8 mouse cellular contexts compared by ENCODE assay signal in genomic region chr1:171293906-171294297, GRCm38 (mm10). TPM values are rescaled to one million over a fixed set of nuclear protein-coding genes. Genes with fewer than 3 reads are reported as not detected.
DNase-seq lines count a peak whose midpoint lies in the region; ATAC-seq and TF ChIP-seq lines count a peak whose summit lies in the region.

No protein-coding gene starts in this region.

- no peaks in the 10 kb centered on the region for H3K9me3 ChIP-seq in lung, embryonic 14.5 days (ENCODE audit: low read depth, low read length)
- no peaks in the 10 kb centered on the region for H3K9me3 ChIP-seq in embryonic facial prominence, embryonic 10.5 days
- no peaks in the 10 kb centered on the region for H3K9me3 ChIP-seq in hindbrain, embryonic 16.5 days (ENCODE audit: control insufficient read depth, low read length)
- no peaks in the 10 kb centered on the region for H3K9me3 ChIP-seq in neural tube, embryonic 13.5 days

- no peak for TF ChIP-seq CTCF in lung, embryonic 14.5 days (IDR thresholded peaks at IDR 0.05; ENCODE audit: low read depth)

- peak overlapping the region; percentile 98 for H3K27ac ChIP-seq in lung, embryonic 14.5 days (ENCODE audit: low read depth)
- H3K27ac ChIP-seq in embryonic facial prominence, embryonic 10.5 days (replicated peaks): peak overlapping the region; percentile 98
- peak overlapping the region; percentile 96 for H3K27ac ChIP-seq in hindbrain, embryonic 16.5 days (ENCODE audit: low read depth, low read length)
- H3K27ac ChIP-seq in neural tube, embryonic 13.5 days (replicated peaks): peak overlapping the region; percentile 94

- DNase-seq in lung, embryonic 14.5 days: peak; percentile 50
- DNase-seq in lung, postnatal 25 days (ENCODE audit: low spot score): no peak
- DNase-seq in embryonic facial prominence, embryonic 10.5 days (ENCODE audit: low spot score): no peak
- no peak for DNase-seq in adrenal gland, adult 18-20 months (ENCODE audit: low spot score in 2 of 2)
- DNase-seq in B cell, adult 2 months: no peak
- no peak for DNase-seq in frontal cortex, postnatal 25 days (ENCODE audit: low spot score in 2 of 2)

- H3K4me3 ChIP-seq in lung, embryonic 14.5 days (ENCODE audit: low read depth, low read length): peak overlapping the region; percentile 64
- H3K4me3 ChIP-seq in embryonic facial prominence, embryonic 10.5 days: peak overlapping the region; percentile 71
- H3K4me3 ChIP-seq in hindbrain, embryonic 16.5 days (ENCODE audit: low read length): peak overlapping the region; percentile 78
- peak overlapping the region; percentile 63 for H3K4me3 ChIP-seq in neural tube, embryonic 13.5 days

- H3K4me2 ChIP-seq in lung, embryonic 14.5 days: peak overlapping the region; percentile 89
- H3K4me2 ChIP-seq in hindbrain, embryonic 16.5 days (ENCODE audit: low read length): peak overlapping the region; percentile 77
- H3K4me2 ChIP-seq in neural tube, embryonic 13.5 days: peak overlapping the region; percentile 80

- peaks cover 13% of the 10 kb centered on the region for H3K36me3 ChIP-seq in lung, embryonic 14.5 days (ENCODE audit: insufficient read depth)
- peaks cover 25% of the 10 kb centered on the region for H3K36me3 ChIP-seq in embryonic facial prominence, embryonic 10.5 days (replicated peaks)
- peaks cover 8% of the 10 kb centered on the region for H3K36me3 ChIP-seq in hindbrain, embryonic 16.5 days (ENCODE audit: control insufficient read depth, insufficient read depth, low read length)
- H3K36me3 ChIP-seq in neural tube, embryonic 13.5 days: peaks cover 13% of the 10 kb centered on the region

- peaks cover 4% of the 10 kb centered on the region; the same call in 1 of the 2 replicates for H3K4me1 ChIP-seq in lung, embryonic 14.5 days (ENCODE audit: insufficient read depth)
- peaks cover 11% of the 10 kb centered on the region for H3K4me1 ChIP-seq in embryonic facial prominence, embryonic 10.5 days
- peaks cover 9% of the 10 kb centered on the region for H3K4me1 ChIP-seq in hindbrain, embryonic 16.5 days (ENCODE audit: control insufficient read depth, insufficient read depth, low read depth, low read length)
- peaks cover 14% of the 10 kb centered on the region for H3K4me1 ChIP-seq in neural tube, embryonic 13.5 days (replicated peaks)

- H3K27me3 ChIP-seq in lung, embryonic 14.5 days (ENCODE audit: insufficient read depth, low read length): peaks cover 8% of the 10 kb centered on the region; the same call in 1 of the 2 replicates
- H3K27me3 ChIP-seq in embryonic facial prominence, embryonic 10.5 days (replicated peaks; ENCODE audit: low read depth, poor library complexity, severe bottlenecking): peaks cover 33% of the 10 kb centered on the region
- peaks cover 4% of the 10 kb centered on the region for H3K27me3 ChIP-seq in hindbrain, embryonic 16.5 days (replicated peaks; ENCODE audit: control insufficient read depth, insufficient read depth, low read length)
- H3K27me3 ChIP-seq in neural tube, embryonic 13.5 days: peaks cover 33% of the 10 kb centered on the region

- H3K9ac ChIP-seq in lung, embryonic 14.5 days: peak overlapping the region; percentile 86
- H3K9ac ChIP-seq in hindbrain, embryonic 16.5 days (ENCODE audit: low read depth, low read length): peak overlapping the region; percentile 91
- peak overlapping the region; percentile 85 for H3K9ac ChIP-seq in neural tube, embryonic 13.5 days

- ATAC-seq in lung, embryonic 14.5 days (ENCODE audit: insufficient read depth): no peak
- ATAC-seq in hindbrain, embryonic 16.5 days: no peak
- no peak for ATAC-seq in neural tube, embryonic 13.5 days (ENCODE audit: low read depth)

- 27% methylated on average over 5 of the region's 5 CpGs for WGBS in lung, embryonic 14.5 days
- 54% methylated on average over 5 of the region's 5 CpGs for WGBS in embryonic facial prominence, embryonic 10.5 days
- WGBS in hindbrain, embryonic 16.5 days: 38% methylated on average over 5 of the region's 5 CpGs
- 39% methylated on average over 5 of the region's 5 CpGs for WGBS in neural tube, embryonic 13.5 days

RNA-seq across cellular contexts. Expression of gene Ufc1, which starts 0.9 kb away (rescaled TPM):
- polyA plus RNA-seq in lung, embryonic 14.5 days (2014; fragmentation: Nextera tagmentation; extraction: Ambion mirVana): 107 and 108 TPM in 2 replicates
- 100 and 105 TPM in 2 replicates for polyA plus RNA-seq in embryonic facial prominence, embryonic 10.5 days (2016; fragmentation: Nextera tagmentation; extraction: Ambion mirVana)
- polyA plus RNA-seq in hindbrain, embryonic 16.5 days (2015; fragmentation: Nextera tagmentation; extraction: Ambion mirVana): 115 and 126 TPM in 2 replicates
- 124 and 132 TPM in 2 replicates for polyA plus RNA-seq in neural tube, embryonic 13.5 days (2015; fragmentation: Nextera tagmentation; extraction: Ambion mirVana)
- 100 to 1,000 TPM; 147 to 168 TPM for total RNA-seq in adrenal gland, adult 18-20 months (2021)

RNA-seq across cellular contexts. Expression of gene Usp21, which starts 6.1 kb away (rescaled TPM):
- 73.9 and 86.0 TPM in 2 replicates for polyA plus RNA-seq in lung, embryonic 14.5 days (2014; fragmentation: Nextera tagmentation; extraction: Ambion mirVana)
- 106 and 107 TPM in 2 replicates for polyA plus RNA-seq in embryonic facial prominence, embryonic 10.5 days (2016; fragmentation: Nextera tagmentation; extraction: Ambion mirVana)
- polyA plus RNA-seq in hindbrain, embryonic 16.5 days (2015; fragmentation: Nextera tagmentation; extraction: Ambion mirVana): 92.3 and 101 TPM in 2 replicates
- 89.3 and 97.3 TPM in 2 replicates for polyA plus RNA-seq in neural tube, embryonic 13.5 days (2015; fragmentation: Nextera tagmentation; extraction: Ambion mirVana)
- 10 to 100 TPM; 38.5 to 41.8 TPM for total RNA-seq in adrenal gland, adult 18-20 months (2021)

RNA-seq across cellular contexts. Expression of gene Ppox, which starts 12.9 kb away (rescaled TPM):
- 50.9 and 51.7 TPM in 2 replicates for polyA plus RNA-seq in lung, embryonic 14.5 days (2014; fragmentation: Nextera tagmentation; extraction: Ambion mirVana)
- polyA plus RNA-seq in embryonic facial prominence, embryonic 10.5 days (2016; fragmentation: Nextera tagmentation; extraction: Ambion mirVana): 52.0 and 57.5 TPM in 2 replicates
- polyA plus RNA-seq in hindbrain, embryonic 16.5 days (2015; fragmentation: Nextera tagmentation; extraction: Ambion mirVana): 42.7 and 47.9 TPM in 2 replicates
- 43.1 and 47.2 TPM in 2 replicates for polyA plus RNA-seq in neural tube, embryonic 13.5 days (2015; fragmentation: Nextera tagmentation; extraction: Ambion mirVana)
- 10 to 100 TPM; 39.4 to 43.1 TPM for total RNA-seq in adrenal gland, adult 18-20 months (2021)

RNA-seq across cellular contexts. Expression of gene B4galt3, which starts 23.8 kb away (rescaled TPM):
- 80.3 and 94.3 TPM in 2 replicates for polyA plus RNA-seq in lung, embryonic 14.5 days (2014; fragmentation: Nextera tagmentation; extraction: Ambion mirVana)
- polyA plus RNA-seq in embryonic facial prominence, embryonic 10.5 days (2016; fragmentation: Nextera tagmentation; extraction: Ambion mirVana): 68.7 and 70.8 TPM in 2 replicates
- polyA plus RNA-seq in hindbrain, embryonic 16.5 days (2015; fragmentation: Nextera tagmentation; extraction: Ambion mirVana): 101 and 106 TPM in 2 replicates
- polyA plus RNA-seq in neural tube, embryonic 13.5 days (2015; fragmentation: Nextera tagmentation; extraction: Ambion mirVana): 94.0 and 97.8 TPM in 2 replicates
- 10 to 100 TPM; 30.5 to 37.8 TPM for total RNA-seq in adrenal gland, adult 18-20 months (2021)

RNA-seq across cellular contexts. Expression of gene Dedd, which starts 35.0 kb away (rescaled TPM):
- 48.8 and 48.9 TPM in 2 replicates for polyA plus RNA-seq in lung, embryonic 14.5 days (2014; fragmentation: Nextera tagmentation; extraction: Ambion mirVana)
- polyA plus RNA-seq in embryonic facial prominence, embryonic 10.5 days (2016; fragmentation: Nextera tagmentation; extraction: Ambion mirVana): 50.3 and 50.4 TPM in 2 replicates
- polyA plus RNA-seq in hindbrain, embryonic 16.5 days (2015; fragmentation: Nextera tagmentation; extraction: Ambion mirVana): 46.5 and 49.5 TPM in 2 replicates
- 47.4 and 52.7 TPM in 2 replicates for polyA plus RNA-seq in neural tube, embryonic 13.5 days (2015; fragmentation: Nextera tagmentation; extraction: Ambion mirVana)
- 10 to 100 TPM; 38.1 to 38.3 TPM for total RNA-seq in adrenal gland, adult 18-20 months (2021)
